Mouse (Mus musculus) skeletal muscle tissue, adult 2 months (tissue): Measurements from ENCODE around the gene Stk24.
A peak's percentile ranks its signal among the peaks of the same experiment; 100 is the strongest.

Experiments used
- DNase-seq: peaks from one replicate; pipeline ENCODE4 v3.0.0-alpha.2; 2012; ENCODE audit warnings: low read depth, low spot score

The Stk24 gene

GRCm38 (mm10) chr14:121351737-121352136, 28.1 kb downstream of the Stk24 start:
- no peak for DNase-seq

DNA sequence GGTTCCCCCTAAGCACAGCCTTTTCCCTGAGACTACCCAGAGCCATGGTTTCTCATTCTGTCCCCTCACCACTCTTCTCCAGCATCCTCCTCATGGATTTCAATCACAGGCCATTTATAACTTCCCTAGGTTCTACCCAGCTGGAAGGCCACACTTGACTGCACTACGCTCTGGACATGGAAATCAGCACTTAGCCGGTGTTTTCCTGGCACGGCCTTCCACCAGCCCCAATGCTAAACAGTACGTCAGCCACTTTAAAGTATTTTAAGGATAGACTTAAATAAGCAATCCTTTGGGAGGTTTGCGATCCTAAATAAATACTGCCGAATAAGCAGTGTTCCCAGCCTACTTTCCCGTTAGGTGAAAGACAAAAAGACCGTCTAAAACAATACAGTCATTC, 29.8 kb downstream of the Stk24 start:
- DNase-seq = no peak

GRCm38 (mm10) chr14:121349291-121349690, 30.5 kb downstream of the Stk24 start:
- no peak for DNase-seq

GRCm38 (mm10) chr14:121348256-121348655, 31.6 kb downstream of the Stk24 start:
- no peak for DNase-seq

DNA sequence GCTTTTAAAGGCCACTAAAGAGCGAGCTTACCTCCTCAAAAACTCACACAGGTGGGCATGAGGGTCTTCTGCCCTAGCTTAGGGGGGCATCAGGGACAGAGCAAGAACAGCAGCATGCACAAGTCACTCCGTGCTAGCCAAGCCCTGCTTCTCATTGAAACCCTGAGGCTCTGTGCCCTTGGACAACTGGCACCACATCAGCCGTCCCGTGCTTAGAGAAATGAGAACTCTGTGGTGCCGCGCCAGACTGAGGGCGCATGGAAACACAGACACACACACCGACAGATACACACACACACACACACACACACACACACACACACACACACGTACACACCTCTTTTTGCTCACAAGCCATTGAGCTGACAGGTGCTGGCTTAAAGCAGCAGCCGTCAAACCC, 32.7 kb downstream of the Stk24 start:
- no peak for DNase-seq

- DNase-seq = no peak
These were observed 33.2 kb downstream of the Stk24 start for GRCm38 (mm10) chr14:121346654-121347053.

DNA sequence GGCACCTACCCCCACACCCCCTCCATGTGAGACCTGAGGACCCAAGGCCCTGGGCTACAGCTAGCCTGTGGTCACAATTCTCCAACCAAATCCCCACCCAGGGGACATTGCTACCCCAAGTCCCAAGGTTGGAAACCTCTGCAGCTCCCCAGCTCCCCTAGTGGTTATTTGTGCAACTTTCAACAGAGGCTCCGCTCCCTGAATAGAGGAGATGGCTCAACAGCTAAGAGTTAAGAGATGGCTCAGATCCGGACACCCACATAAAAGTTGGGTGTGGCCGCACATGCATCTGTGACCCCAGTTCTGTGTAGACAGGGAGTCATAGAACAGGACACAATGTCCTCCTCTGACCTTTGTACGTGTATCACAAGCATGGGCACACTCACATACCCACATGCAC, 33.8 kb downstream of the Stk24 start:
- no peak for DNase-seq

DNA sequence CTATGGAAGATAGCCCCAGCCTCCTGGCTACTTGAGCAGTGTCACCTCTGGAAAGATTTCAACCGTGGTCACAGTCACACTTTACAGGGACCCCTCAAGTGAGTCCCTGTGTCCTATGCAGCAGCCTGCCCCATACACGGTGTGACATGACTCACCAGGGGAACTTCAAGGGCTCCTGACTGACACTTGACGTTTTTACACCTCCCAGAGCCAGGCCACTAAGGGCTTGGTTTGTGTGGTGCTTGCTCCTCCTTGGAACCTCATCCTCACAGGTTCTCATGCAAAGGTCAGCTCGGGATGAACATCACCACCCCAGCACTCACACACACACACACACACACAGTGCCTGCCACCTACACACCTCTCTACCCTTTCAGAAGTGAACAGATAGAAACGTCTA, 34.9 kb downstream of the Stk24 start:
- no peak for DNase-seq

DNA sequence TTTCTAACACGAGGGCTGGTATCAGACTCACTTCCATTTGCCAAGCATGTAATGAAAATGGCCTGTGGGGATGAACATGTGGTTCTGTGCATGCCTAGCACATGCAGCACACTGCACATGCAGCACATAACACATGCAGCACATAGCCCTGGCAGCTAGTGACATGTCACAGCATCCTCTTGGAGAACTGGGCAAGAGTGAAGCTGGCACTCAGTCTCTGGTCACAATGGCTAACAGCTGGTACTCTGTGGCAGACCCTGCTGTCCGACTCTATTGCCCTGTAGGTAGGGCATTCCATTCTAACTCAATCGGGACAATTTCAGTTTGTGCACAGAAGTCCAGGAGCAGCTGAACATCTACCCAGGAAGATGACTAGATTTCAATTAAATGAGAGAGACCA, 36.9 kb downstream of the Stk24 start:
- no peak for DNase-seq

DNA sequence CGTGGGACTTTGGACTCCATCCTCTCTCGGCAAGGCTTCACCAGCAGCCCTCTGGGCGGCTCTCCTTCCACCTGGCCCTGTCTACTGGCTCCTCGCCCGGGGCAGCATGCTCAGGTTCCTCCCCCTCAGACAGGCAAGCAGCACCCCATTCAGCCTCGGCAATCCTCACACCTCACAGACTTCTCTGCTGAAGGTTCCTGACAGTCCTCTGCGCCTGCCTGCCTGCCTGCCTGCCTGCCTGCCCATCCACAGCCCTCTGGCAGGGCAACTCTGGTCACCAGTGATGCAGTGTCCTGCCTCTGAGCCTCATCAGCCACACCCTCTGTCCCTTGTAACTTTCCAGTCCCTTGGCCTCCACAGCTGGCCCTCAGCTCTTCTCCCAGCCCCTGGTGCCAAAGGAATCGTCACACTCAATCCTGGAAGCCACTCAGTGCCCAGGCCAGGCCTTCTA, 39.8 kb downstream of the Stk24 start:
- DNase-seq = peak; percentile 67

DNA sequence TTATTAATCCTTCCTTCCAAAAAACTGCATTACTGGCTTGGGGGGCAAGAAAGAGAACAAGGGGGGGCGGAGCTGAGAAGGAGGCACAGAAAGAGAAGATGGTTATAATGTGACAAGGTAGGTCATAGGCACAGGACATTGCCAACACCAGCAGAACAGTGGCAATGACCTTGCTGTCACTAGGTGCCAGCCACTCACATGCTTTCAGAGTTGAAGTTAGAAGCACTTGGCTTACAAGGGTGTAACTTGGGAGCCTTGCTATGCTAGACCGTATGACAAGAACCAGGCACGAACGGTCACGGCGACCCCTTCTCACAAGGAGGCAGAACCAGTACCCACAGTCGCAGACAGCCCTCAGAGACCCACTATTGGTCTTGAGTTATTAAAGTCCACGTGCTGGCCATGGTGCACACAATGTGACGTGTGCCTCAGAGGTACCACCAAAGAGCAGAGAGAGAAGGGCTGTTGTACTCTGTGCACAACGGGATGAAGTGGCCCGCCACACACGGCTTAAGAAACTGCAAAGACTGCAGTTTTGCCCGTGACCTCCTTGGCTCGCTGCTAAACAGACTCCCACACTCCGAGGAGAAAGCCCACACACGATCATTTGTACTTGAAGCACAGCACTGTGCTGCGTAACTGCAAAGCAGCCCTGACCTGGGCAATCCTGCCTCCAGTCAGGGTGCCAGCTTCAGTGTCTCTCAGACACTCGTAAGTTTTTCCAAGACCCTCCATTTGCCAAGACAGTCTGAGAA, 40.8 kb downstream of the Stk24 start:
- DNase-seq = no peak

GRCm38 (mm10) chr14:121330090-121330408, 49.8 kb downstream of the Stk24 start:
- no peak for DNase-seq

DNA sequence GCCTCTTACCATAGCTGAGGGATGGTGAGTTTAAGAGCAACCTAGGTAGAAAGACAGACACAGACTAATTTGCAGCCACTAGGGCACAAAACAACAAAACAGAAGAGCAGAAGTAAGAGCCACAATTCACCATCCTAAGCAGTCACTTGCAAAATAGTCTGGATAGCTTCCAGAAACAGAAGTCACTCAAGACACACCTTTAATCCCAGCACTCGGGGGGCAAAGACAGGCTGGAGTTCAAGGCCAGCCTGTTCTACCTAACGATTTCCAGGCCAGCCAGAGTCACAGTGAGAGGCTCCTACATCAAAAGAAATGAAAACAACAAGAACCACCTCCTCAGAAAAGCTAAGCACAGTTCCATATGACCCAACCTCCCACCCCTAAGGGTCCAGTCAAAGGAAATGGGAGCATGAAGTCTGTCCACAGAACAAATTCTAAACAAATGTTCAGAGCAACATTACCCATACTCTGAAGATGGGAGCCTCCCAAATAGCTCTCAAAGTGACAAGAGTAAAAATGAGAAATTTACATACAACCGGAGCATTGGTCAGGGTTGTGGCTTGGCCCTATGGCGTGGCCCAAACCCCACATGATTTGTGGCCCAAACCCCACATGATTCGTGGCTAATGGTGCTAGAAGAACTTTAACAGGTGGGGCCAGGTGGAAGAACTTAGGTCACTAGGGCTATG, 50.3 kb downstream of the Stk24 start:
- no peak for DNase-seq

DNA sequence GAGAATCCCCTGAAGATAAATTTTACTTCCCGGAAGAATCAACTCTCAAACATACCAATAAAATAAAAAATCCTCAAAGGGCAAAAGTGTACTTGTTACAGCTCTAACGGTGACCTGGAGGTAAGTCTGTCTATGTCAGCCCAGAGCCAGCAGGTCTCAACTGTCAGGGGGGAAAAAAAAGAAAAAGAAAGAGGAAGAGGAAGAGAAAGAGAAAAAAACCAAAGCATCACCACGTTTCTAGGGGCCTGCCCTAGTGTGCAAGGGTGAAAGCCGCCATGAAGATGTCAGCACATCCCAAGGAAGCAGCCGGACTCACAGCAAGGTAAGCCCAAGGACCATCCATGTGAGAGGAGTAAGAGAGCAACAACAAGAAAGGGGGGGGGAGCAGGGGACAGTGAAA, 50.9 kb downstream of the Stk24 start:
- DNase-seq = no peak

GRCm38 (mm10) chr14:121326432-121326831, 53.4 kb downstream of the Stk24 start:
- no peak for DNase-seq

DNA sequence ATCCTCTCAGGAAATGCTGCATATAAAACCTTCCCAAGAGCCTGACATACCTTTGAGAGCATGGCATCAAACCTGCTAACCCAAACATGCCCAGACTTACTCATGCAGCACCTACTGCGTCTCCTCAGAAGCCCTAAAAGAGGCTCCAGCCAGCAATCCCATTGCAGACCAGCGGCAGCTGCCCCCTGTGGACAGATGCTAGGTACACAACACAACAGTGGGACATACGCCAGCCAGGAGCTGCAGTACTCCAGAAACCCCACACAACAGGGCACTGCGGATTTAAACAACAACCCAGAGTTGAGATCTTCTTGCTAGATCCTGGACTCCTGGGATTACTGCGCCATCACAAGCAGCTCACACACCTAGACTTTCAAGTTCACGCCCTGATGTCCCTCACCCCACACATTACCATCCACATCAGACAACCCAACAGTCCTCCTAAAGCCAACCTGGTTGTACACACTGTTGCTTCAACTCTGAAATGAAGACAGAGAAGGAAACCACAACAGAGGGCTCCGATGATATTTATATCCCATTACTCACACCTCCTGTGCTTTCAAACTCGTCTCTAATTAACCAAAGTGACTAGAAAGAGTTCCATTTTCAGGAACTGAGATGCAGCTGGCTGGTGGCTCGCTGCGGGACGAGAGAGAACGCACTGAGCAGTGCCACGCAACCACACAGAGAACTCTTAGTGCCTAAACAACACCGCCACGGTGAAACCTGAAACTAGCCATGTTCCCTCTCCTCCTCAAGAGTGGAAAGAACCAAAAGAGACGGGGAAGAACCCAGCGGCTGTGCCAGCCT, 55.1 kb downstream of the Stk24 start:
- DNase-seq = no peak

- DNase-seq = no peak
These were observed 57.2 kb downstream of the Stk24 start for GRCm38 (mm10) chr14:121322641-121323040.

- no peak for DNase-seq
These were observed 57.7 kb downstream of the Stk24 start for GRCm38 (mm10) chr14:121322150-121322549.

DNA sequence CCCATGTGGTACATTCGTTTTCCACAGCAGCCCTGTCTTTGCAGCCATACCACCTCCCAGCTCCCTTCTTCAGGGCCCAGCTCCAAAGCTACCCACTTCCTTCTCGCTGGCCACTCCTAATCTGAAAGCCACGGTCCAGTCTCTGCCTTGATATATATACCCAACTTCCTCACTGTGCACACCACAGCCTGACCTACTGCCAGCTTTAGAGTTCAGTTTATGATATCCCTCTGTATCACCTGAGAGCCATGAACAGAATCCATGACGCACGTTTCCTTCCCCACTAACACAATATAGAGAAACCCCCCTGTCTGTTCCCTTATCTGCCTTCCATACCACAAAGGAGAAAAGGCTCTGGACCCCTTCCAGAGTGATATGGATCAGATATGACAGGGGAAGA, 61.4 kb downstream of the Stk24 start:
- DNase-seq = no peak

GRCm38 (mm10) chr14:121317312-121317671, 62.5 kb downstream of the Stk24 start:
- DNase-seq = no peak

DNA sequence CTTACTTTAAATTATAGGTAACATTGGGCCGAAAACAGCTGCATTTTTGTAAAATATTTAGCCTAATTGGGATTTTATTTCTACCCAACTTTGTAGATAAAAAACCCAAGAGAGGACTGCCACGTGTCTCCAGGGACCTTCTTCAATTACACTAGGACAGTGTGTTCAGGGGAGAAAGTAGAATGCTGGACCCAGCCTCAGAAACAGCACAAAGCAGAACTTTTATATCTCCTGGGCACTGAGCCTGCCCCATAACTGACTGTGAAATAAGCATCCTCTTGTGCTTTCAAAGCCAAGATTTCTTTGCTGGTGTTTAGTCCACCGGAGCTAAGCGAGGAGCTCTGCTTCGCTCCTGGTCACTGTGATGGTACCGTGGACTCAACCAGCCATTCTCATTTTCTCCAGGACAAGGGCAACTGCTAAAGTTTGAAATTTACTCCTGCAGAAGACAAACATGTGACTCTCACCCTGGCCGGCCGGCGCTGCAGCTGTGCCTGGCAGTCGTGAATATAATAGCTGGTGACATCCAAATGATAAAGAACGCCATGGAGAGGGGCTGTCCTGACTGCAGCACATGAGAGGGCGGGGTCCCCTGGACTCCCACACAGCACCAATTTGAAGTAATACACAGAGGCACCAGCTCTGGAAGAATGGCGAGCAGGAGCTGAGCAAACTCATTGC, 63.0 kb downstream of the Stk24 start:
- DNase-seq = peak; percentile 32

GRCm38 (mm10) chr14:121316136-121316535, 63.7 kb downstream of the Stk24 start:
- DNase-seq = no peak
